Mouse (Mus musculus) heart, adult 2 months (tissue): Measurements from ENCODE around the gene Sema3a.

ENCODE experiments used
- CTCF ChIP-seq: fragments of 200-600 bp; IDR thresholded peaks from 2 replicates; pipeline ENCODE4 v1.8.1; 2022; ENCODE audit warnings: antibody characterized with exemption, mild to moderate bottlenecking, moderate library complexity
- EP300 ChIP-seq: fragments of 200-500 bp; IDR thresholded peaks from 2 replicates; pipeline ENCODE4 v1.6.1; 2011; ENCODE audit warnings: low read depth, low read length, control low read depth; ENCODE audit not compliant: insufficient read depth
- POLR2A ChIP-seq: fragments of 200-500 bp; IDR thresholded peaks from 2 replicates; pipeline ENCODE4 v1.6.1; 2011; ENCODE audit warnings: mild to moderate bottlenecking, low read depth, low read length, control low read depth; ENCODE audit not compliant: insufficient read depth

DNA sequence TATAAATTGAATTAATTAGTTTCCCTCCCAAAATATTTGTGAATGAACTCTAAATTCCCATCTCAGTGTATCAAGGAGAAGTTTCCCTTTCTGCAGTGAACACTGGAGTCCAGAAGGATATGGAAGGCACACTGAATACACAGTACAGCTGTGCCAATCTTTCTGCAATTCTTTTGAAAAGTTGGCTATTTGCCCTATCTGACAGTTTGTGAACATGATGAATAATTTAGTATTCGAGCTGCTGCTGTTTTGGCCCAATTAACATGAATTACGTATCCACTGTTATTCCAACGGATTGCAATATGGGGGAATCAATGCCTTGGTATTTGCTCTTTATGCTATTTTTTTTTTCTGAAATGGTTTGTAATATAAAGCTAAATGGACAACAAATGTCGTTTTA lies 254.0 kb downstream of the Sema3a start:
- TF ChIP-seq CTCF: no peak
- no peak for TF ChIP-seq POLR2A
- no peak for TF ChIP-seq EP300
